Mouse (Mus musculus): ENCODE measurements at regions not wholly inside any gene's neighbourhood (a gene's known extent, or its start where the extent isn't known, plus 50 kb on each side); places are given as distances from the start of the nearest gene placed in this dataset.
"Not testable (repeated sequence)": the region's sequence is repeated elsewhere in the genome, so short reads cannot be mapped to it uniquely, and the experiment has no call there.

GRCm38 (mm10) chr16:77851206-77852065 lies 249.5 kb upstream of the Gm11146 start:
- DNase-seq (ENCODE audit: low spot score in 2 of 2) = no peak

- DNase-seq (ENCODE audit: low spot score in 2 of 2) = no peak
Observed at GRCm38 (mm10) chr16:77835767-77836166, 233.9 kb upstream of the Gm11146 start.

- no peak for DNase-seq (ENCODE audit: low spot score in 2 of 2)
Observed at GRCm38 (mm10) chr16:77827322-77828117, 225.6 kb upstream of the Gm11146 start.

GRCm38 (mm10) chr16:77799709-77800108 lies 197.8 kb upstream of the Gm11146 start:
- DNase-seq (ENCODE audit: low spot score in 2 of 2) = no peak

- no peak for DNase-seq (ENCODE audit: low spot score in 2 of 2)
Observed at GRCm38 (mm10) chr16:77796926-77797325, 195.0 kb upstream of the Gm11146 start.

GRCm38 (mm10) chr16:77789652-77790051 lies 187.8 kb upstream of the Gm11146 start:
- no peak for DNase-seq (ENCODE audit: low spot score in 2 of 2)

GRCm38 (mm10) chr16:77789206-77789605 lies 187.3 kb upstream of the Gm11146 start:
- DNase-seq (ENCODE audit: low spot score in 2 of 2) = no peak

GRCm38 (mm10) chr16:77788781-77789150 lies 186.9 kb upstream of the Gm11146 start:
- no peak for DNase-seq (ENCODE audit: low spot score in 2 of 2)

- no peak for DNase-seq (ENCODE audit: low spot score in 2 of 2)
Observed at GRCm38 (mm10) chr16:77788041-77788780, 186.3 kb upstream of the Gm11146 start.

- no peak for DNase-seq (ENCODE audit: low spot score in 2 of 2)
Observed at GRCm38 (mm10) chr16:77787025-77787424, 185.1 kb upstream of the Gm11146 start.

- DNase-seq (ENCODE audit: low spot score in 2 of 2) = no peak
Observed at GRCm38 (mm10) chr16:77779019-77779418, 177.1 kb upstream of the Gm11146 start.

- no peak for DNase-seq (ENCODE audit: low spot score in 2 of 2)
Observed at GRCm38 (mm10) chr16:77772075-77772474, 170.2 kb upstream of the Gm11146 start.

- no peak for DNase-seq (ENCODE audit: low spot score in 2 of 2)
Observed at GRCm38 (mm10) chr16:77760926-77761347, 159.0 kb upstream of the Gm11146 start.

GRCm38 (mm10) chr16:77760479-77760878 lies 158.6 kb upstream of the Gm11146 start:
- no peak for DNase-seq (ENCODE audit: low spot score in 2 of 2)

GRCm38 (mm10) chr16:77759997-77760396 lies 158.1 kb upstream of the Gm11146 start:
- DNase-seq (ENCODE audit: low spot score in 2 of 2) = no peak

GRCm38 (mm10) chr16:77754882-77755281 lies 153.0 kb upstream of the Gm11146 start:
- DNase-seq (ENCODE audit: low spot score in 2 of 2) = no peak

- DNase-seq (ENCODE audit: low spot score in 2 of 2) = no peak
Observed at GRCm38 (mm10) chr16:77749474-77749873, 147.6 kb upstream of the Gm11146 start.

GRCm38 (mm10) chr16:77743838-77744237 lies 141.9 kb upstream of the Gm11146 start:
- DNase-seq (ENCODE audit: low spot score in 2 of 2) = no peak

- DNase-seq (ENCODE audit: low spot score in 2 of 2) = no peak
Observed at GRCm38 (mm10) chr16:77738821-77739220, 136.9 kb upstream of the Gm11146 start.

- no peak for DNase-seq (ENCODE audit: low spot score in 2 of 2)
Observed at GRCm38 (mm10) chr16:77719377-77719776, 117.5 kb upstream of the Gm11146 start.

- DNase-seq (ENCODE audit: low spot score in 2 of 2) = not testable (repeated sequence)
Observed at GRCm38 (mm10) chr16:77717766-77718165, 115.9 kb upstream of the Gm11146 start.

GRCm38 (mm10) chr16:77704726-77705125 lies 102.8 kb upstream of the Gm11146 start:
- no peak for DNase-seq (ENCODE audit: low spot score in 2 of 2)
